Mouse (Mus musculus) frontal cortex, adult (tissue): ENCODE measurements at regions not wholly inside any gene's neighbourhood (a gene's known extent, or its start where the extent isn't known, plus 50 kb on each side); places are given as distances from the start of the nearest gene placed in this dataset.

Experiments used
- ATAC-seq: cut with Nextera tagmentation; 2 replicates; pipeline ENCODE4 v1.9.2; 2017; ENCODE audit warnings: mild to moderate bottlenecking, moderate library complexity, mixed read lengths; ENCODE audit not compliant: low TSS enrichment

DNA sequence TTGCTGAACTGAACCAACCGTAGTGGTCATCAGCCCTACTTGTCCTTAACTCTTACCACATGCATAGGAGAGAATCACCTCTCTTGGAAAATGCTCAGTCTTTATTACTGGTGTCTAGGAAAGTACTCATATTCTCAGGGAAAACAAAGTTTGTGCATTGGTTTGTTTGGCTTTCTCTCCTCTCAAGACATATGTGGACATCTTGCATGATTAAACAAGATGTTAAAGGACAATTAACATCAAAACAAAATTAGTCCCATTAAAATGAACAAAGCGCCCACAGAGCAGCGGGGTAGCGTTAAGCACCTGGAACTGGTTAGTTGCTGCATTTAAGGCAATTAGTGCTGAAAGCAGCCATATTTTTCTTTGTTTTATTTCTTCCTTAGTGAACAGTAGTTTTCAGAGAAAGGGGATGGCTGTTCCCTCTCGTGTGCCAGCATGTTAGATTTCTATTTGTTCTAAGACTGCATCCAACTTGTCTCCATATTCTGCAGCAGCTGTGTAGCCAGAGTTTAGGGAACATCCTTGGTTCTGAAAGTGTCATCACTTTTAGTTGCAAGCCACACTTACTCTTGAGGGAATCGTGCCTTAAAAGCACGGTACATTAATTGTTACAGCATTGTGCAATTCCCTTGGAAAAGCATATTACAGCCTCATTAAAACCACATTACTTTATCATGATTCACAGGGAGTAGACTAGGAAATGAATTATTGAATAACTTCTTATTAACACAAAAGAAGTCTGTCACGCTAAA lies 137.7 kb downstream of the Ube2u start:
- no peak for ATAC-seq

DNA sequence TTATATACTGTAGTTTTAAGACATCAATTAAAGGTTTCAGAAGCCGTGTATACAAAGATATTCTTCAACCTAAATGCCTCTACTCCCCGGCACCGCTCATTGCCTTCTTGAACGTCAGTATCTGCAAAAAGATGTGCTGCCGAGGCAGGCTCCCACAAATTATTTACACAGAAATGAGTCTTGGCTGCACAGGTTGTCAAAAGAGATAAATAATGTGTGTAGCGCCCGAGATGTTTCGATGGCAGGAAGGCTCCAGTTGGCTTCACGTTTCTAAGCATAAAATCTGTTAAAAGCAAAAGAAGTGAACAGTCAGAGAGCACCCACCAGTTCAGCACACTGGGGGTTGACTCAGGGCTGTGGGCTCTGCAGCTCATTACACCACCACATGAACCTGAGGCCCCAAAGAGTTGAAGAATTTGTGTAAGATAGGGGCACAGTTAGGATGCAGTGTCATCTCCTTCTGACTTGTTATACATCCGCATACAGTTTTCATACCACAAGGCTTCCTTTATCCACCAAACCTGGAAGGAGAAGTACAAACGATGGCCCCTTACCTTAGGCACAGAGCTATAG lies 138.4 kb downstream of the Ube2u start:
- no peak for ATAC-seq

DNA sequence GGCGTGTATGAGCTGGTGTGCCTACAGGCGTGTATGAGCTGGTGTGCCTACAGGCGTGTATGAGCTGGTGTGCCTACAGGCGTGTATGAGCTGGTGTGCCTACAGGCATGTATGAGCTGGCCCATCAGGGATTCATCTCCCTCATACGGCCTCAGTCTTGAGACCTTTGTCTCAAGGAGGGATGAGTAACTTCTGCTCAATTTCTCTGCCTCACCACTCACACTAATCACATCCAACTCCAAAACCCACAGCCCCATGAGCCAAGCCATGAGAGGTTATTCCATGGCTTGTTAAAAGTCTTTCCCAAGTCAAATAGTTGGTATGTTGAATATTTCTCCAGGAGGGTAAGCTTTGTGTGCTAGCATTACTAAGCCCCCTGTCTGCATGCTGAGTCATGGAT lies 146.0 kb downstream of the Ube2u start:
- ATAC-seq, result no peak

DNA sequence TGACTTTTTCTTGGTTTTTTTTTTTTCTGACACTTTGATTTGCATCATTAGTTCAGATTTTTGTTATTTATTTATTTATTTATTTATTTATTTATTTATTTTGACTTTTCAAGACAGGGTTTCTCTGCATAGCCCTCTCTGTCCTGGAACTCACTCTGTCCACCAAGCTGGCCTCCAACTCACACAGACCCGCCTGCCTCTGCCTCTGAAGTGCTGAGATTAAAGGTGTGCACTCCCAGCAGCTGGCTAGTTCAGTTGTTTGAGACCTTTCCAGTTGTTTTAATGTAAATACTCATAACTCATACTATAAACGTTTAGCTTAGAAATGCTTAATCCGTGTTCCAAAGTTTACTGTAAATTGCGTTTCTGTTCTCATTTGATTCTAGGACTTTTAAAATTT lies 147.9 kb downstream of the Ube2u start:
- ATAC-seq, result no peak

DNA sequence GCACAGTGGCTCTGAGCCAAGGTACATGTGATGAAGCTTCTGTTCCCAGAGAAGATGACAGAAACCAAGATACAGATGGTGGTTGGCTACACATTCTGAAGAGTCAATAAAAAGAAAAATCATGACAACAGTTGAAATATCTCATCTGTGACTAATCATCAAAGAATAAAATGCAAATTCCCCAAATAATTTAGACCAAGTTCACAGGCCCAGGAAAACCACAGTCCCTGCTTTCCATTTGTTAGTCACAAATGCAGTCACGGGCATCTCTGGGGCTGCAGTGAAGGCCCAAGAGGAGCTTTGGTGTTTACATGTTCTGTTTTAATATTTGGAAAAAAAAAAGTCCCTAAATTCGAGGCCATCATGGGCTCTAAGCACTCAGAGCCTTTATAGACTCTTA lies 142.1 kb upstream of the Cachd1 start:
- no peak for ATAC-seq

DNA sequence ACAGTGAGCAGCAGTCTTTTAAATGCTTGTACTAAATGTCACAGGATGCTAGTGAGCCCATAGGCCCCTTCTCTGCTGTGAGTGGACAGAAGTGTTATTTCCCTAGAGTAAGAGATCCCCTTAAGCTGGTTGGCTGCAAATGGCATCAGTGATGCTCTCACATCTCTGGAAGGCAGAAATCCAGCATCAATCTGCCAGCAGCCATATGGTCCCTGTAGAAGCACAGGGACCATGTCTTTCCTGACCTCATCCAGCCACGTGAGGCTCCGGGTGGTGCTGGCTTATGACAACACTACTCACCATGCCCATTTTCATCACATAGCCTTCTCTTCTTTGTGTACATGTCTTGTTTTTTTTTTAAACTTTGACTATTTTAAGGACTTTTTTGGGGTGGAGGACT lies 138.9 kb upstream of the Cachd1 start:
- ATAC-seq, result no peak

DNA sequence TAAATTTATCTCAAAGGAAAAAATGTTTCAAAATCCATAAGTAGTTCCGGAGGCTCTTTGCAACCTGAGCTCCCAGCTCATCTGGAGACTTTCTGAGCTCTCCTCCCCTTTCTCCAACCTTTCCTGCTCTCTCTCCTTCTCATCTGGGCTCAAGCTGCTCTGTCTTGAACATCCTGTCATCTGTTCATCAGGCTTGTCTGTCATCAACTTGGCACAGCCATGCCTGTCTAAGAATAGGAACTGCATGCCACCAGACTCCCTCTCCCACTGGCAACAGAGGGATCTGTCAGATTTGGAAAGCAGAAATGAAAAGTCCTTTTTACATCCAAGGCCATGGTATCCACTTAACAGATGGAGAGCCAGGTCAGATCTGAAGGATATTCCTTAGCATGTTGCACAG lies 115.3 kb upstream of the Cachd1 start:
- peak; percentile 70 for ATAC-seq

DNA sequence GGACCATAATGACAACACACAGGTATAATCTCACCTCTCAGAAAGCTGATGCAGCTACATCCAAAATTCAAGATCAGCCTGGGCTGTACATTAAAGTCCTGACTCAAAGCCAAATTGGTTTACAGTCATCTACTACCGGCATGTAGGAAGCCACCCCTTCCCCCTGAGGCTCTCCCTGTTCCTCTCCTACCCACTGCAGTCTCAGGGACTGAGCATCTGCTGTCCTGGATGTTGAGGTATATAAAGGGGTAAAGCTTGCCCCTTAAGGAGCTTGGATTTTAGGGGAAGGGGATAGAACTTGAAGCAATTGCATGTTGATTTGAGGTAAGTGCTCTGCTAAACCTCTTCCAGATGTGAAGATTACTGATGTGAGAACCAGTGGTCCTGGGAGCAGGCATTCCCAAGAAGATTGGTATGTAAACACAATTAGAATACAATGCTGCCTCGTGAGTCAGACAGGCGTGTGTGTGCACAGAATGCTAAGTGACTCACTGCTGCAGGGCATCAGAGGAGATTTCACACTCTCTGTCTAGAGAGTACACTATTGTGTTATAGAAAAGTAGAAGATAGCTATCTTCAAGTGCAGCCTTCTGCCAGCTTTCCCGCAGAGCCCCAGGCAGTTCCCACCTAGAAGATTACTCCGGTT lies 111.7 kb upstream of the Cachd1 start:
- ATAC-seq, result peak; percentile 65

DNA sequence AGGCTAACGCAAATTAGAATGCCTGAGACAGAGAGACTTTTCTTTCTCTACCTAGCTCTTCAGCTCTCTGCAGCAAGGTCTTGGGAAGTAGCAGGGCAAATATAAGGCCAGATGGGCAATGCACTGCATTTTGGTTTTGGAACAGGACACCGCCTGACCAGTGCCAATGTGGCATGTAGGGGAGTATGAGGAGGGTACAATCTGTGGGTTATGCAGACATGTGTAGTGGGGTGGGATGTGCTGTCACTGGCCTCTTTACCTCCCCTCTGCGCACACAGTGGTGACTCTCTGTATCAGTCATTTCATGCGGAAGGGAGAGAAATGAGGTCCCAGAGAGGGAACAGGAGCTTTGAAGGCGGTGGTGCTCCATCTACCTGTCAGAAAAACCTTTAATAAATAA lies 105.9 kb upstream of the Cachd1 start:
- ATAC-seq, result no peak

DNA sequence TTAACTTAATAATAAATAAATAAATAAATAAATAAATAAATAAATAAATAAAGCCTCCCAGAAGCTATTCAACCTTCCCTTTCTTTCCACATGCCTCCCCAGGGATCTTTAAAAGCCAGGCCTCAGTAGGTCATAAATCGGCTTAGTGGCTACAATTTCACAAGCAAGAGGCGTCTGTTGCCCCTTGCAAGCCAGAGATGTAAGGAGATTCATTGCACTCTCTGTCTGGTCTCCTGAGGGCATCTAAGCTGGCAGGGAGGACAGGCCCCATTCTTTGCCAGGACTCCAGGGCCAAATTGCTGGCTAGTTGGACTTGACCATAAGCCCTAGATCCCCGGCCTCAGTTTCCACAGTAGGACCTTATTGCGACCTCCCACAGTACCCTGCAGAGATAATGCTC lies 101.6 kb upstream of the Cachd1 start:
- ATAC-seq, result no peak

DNA sequence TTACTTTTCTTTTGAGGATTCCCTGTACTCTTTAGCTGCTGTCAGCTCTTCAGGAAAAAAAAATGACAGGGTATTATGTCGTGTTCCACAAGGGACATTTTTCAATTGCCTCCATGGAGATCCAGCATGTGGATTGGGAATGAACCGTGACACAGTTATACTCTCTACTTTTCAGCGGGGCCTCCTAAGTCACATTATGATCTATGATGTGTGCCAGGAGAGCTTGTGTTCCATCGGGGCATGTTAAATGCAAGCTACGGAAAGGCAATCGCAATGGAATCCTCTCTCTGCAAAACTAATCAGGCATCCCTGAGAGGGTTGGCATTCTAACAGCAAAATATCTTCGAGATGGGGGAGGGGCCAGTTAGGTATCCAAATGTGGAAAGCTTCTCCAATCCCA lies 92.7 kb upstream of the Cachd1 start:
- no peak for ATAC-seq

DNA sequence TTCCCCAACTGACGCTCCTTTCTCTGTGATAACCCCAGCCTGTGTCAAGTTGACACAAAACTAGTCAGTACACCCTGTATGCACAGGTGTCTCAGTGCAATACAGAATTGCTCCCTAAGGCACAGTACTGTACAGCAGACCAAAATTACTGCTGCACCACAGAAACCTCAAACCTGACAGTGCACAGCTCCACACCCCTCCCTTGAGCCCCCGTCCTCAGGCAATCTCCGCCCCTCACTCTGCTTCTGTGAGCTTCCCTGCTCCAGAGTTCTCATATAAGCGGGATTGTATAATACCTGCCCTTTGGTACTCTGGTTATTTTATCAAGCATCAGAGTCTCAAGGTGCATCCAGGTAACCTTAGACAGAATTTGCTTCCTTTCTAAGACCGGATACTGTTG lies 76.5 kb upstream of the Cachd1 start:
- 0 out of 2 replicates have a peak, but pooled peaks have one; percentile 9 for ATAC-seq

DNA sequence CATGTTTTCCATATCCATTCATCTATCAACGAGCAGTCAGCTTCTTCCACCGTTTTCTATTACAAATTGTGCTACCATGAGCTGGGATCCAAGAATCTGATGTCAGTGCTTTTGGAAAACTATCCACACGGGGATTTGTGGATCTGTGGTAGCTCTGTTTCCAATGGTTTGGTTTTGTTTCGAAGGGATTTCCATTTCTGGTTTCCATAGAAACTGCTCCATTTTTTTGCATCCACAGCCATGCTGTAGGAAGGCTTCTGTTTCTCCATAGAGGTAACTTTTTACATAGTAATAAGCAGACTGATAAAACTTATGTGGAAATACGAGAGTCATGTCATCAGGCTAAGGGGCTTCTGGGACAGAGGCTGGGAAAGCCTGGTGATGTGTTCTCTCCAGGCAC lies 76.1 kb upstream of the Cachd1 start:
- ATAC-seq, result peak; percentile 31; the same call in 1 of the 2 replicates

DNA sequence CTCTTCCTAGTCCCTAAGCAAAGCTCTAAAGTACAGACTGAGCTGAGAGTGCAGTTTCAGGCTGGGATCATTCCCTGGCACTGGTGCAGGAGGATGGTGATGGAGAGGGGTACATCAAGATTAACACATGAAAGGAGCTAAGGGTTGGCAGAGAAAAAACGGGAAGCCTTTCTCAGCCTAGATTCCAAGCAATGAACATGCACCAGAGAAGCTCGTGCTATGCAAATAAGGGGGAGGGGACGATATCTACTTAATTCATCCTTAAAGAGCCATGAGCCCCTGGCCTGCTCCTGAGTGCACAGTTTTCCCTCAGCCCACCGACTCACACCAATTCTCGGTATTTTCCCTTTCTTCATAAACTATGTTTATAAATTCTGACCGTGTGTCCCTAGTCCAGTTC lies 70.5 kb upstream of the Cachd1 start:
- ATAC-seq, result no peak

DNA sequence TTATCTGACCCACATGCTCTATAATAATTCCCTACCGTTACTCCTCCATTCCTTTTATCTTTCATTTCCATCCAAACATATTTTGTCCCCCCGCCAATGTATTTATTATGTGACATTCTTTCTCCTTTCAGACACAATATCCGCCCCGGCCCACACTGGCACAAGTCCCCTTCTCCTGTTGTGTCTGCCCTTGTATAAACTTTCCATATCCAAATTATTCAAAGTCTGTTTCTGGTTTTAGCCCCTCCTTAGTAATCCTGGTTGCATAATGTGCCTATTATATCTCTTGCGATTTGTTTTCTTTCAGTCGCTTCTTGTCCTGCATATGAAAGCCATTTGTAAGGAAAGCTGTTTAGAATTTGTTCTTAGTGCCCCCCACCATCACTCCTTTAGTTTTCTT lies 69.3 kb upstream of the Cachd1 start:
- peak; percentile 47 for ATAC-seq

DNA sequence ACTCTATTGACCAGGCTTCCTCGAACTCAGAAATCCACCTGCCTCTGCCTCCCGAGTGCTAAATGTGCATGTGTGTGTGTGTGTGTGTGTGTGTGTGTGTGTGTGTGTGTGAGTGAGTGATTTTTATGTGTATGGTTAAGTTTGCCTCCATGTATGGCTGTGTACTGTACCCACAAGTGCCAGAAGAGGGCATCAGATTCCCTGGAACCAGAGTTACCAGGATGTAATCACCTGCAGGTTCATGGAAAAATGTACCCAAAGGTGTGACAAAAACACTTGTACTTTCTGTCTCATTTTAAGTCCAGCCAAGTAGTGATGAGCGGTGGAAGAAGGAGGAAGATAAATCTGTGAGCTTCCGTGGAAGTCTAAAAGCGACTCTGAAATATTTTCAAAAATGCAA lies 68.2 kb upstream of the Cachd1 start:
- ATAC-seq, result peak; percentile 62; the same call in 1 of the 2 replicates

DNA sequence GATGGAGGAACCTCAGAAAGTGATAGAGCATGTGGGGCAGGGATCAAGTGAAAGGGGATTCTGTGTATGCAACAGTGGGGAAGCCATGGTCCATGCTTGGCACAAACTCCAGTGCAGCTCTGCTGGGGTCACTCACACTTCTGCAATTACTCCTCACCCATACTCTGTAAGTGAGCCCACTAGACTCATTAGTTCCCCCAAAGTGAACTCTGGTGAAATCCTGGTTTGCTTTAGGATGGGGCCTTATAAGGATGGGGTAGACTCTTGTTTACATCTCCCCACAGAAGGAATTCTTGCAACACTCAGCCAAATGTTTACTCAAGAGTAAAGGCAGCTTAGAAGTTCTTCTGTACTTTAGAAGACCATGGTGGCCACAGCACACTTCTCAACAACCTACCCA lies 62.2 kb upstream of the Cachd1 start:
- no peak for ATAC-seq

DNA sequence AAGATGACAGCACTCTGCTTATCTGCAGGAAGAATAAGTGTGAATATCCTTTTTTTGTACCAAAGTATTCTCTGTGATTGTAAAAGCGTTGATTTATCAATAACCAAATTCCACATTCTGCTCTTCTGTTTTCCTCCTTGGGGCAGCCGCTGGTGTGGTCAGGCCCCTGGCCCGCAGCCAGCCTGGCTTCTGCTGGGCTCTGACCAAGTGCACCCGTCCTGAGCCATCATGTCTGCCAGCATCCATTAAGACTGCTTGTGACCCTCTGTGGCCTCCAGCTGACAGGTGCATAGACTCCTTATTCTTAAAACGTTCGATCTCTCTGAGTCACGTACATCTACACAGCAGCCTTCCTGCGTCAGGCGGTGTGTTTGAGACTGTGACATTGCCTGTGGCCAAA lies 58.9 kb upstream of the Cachd1 start:
- ATAC-seq, result no peak

DNA sequence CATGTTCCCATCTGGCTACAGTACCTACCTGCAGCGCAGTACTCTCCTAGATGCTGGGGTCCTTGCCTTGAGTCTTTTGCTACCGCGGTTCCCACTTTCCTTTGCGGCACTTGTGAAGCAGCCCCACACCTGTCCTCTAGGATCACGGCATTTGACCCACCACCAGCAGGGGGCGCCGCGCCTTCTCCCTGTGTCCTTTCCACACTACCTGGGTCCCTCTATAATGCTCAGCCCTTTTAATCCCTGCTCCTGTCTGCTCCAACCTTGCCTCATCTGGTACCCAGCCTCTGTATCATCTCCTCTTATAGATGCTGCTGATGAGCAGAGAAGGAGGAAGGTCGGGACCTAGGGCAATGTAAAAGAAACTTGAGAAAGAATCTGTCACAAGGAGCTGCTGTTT lies 53.9 kb upstream of the Cachd1 start:
- ATAC-seq, result peak; percentile 70; the same call in 1 of the 2 replicates

DNA sequence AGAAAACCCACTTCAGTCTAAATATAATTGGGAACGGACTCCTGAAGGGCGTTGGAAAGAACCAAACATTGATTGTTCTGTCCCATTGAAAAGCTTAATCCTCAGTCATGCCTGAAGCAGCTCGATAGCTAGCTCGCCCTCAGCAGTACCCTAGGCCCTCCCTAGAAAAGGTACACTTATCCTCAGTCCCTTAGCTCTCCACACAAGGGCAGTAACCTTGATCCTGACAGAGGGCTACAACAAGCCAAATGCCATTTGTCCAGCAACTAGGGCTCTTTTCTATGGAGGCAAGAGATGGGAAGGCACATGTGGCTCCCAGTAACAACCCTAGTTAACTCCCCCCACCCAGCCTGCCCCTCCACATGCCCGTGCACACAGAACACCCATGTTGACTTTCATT lies 53.4 kb upstream of the Cachd1 start:
- ATAC-seq, result no peak

DNA sequence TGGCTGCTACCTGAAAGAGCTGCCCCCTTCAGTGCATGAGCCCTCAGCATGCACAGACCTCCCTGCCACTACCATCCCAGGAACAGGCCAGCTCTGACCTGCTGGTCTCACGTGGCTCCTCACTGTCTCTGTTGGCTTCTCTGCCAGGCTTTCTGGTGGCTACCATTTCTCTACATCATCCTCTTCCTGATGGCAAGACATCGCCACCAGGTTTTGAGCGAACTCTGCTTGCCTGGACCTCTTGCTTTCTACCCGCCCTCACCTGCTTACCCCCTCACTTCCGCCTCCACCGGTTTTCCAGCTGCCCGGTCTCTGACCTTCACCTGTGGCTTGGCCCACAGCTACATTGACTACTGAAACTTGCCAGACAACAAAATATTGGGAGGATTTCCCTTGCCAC lies 50.7 kb upstream of the Cachd1 start:
- no peak for ATAC-seq

DNA sequence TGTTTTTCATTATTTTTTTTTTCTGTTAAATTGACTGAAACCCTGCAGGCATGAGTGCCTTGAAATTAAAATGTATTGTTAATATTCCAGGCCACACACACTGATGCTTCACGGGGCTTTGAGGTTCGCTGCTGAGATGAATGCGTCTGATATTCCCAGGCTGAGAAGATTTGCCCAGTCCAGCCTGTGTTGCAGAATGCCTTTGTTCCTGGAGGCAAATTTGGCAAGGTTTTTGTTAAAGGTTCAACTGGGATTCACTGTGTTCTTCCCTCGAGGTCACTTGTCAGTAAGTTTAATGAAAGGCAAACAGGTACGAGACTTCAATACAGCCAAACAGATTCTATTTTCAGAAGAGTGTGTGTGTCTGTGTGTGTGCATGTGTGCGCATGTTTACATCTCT lies 50.0 kb upstream of the Cachd1 start:
- ATAC-seq, result no peak
